Mouse (Mus musculus) adrenal gland, adult 8-10 months (tissue): Measurements from ENCODE around the gene Mamdc2. TPM values are rescaled to one million over a fixed set of nuclear protein-coding genes. Genes with fewer than 3 reads are reported as not detected.

Experiments used
- DNase-seq: peaks from one replicate; pipeline ENCODE4 v3.0.0; 2022
- total RNA-seq, 4 experiments: library from RNA; stranded (reverse); gene quantifications; 2 replicates each; pipeline ENCODE4 v1.2.4; 2022

Mamdc2 gene
- total RNA-seq, 4 experiments from 2014 or later = 2.4 to 3.5 (median 3.0) TPM

DNA sequence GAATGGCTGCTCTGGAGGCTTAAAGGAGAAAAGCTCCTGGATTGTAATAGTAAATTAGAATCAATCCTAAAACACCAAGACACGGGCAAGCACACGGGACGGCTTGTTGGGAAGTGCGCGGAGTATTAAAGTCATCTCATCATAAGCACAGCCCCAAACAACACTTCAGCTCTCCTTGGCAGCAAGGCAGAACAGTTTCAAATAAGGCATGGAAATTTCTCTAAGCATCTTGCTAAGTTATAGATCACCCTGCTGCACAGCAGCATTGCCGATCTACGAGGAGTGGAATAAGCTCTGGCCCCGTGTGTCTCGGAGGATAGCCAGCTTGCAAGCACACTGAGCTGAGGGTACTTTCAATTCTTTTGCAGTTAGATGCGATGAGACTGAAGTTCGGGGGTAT is 13.8 kb downstream of the Mamdc2 start:
- DNase-seq = no peak

DNA sequence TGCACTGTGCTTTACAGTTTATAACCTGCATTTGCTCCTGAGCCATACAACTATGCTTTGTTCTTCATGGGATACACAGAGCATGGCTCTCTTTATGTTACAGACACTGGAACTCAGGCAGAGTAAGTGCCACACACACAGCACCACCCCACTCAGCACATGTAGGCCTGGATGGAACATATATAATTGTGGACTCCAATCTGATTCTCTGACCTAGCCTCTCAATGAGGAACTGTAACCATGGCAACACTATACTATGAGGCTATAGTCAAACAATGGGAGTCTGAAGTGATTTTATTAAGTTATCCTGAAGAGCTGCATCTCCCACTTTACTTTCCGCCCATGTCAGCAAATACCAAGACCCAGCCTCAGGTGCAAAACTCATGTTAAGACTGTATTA is 30.6 kb downstream of the Mamdc2 start:
- DNase-seq = no peak

DNA sequence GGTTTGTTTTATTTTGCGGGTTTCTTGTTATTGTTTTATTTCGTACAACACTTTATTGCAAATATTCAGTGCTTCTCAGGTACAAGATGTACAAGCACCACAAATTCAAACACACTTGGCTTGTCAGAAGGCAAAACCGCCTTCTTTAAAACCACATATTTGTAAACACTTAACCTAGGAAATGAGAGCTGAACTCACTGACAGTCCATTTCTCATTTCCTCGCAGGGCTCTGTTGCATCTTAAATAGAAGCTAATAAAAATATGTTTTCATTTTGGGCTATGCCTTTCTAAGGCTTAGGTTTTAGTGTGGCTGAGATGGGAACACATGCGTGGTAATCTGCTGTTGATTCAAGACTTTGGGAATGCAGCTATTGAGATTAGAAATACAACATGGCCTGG is 37.4 kb downstream of the Mamdc2 start:
- no peak for DNase-seq

DNA sequence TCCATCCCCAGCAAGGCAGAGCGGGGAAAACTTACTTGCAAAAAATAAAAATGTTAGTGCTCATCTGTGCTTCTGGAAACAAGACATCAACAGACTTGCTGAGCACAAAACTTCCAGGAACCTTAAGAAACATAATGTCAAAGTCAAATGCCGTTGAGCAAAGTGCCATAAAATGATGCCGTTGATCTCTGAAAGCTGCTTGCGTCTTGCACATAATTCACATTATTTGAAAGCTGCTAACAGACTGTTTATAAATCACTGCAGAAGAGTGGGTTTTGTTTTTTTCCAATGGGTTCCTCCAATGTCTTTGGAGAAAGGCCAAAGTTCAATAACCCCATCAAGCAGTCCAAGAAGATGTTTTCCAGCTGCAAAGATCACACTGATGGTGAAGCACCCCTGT is 37.9 kb downstream of the Mamdc2 start:
- no peak for DNase-seq

DNA sequence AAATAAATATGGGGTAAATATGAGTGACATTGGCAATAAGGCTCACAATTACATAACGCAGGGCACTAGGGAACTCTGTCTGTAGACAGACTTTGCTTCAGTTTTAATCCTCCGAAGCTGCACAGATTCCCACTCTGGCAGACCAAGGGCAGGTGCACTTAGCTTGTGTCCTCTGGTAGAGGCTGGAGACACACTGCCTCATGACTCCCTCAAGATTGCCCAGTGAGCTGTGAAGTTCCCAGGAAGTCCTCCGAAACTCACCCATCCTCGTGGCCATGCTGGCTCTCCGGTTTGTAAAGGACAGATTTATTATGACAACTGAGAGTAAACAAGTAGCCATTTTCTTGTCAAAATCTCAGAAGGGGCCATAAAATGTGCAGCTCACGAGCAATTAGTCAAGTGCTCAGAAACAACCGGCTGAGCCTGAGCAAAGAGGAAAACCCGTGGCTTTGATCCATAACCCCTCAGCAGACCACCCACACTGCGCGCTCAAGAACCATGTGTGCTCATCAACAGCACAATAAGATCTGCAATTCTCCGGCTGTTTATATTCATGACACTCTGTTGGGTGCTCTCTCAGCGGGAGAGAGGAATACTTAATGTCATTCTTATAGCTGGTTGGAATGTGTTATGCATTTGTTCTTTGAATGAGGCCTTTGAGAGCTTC is 46.6 kb downstream of the Mamdc2 start:
- no peak for DNase-seq

DNA sequence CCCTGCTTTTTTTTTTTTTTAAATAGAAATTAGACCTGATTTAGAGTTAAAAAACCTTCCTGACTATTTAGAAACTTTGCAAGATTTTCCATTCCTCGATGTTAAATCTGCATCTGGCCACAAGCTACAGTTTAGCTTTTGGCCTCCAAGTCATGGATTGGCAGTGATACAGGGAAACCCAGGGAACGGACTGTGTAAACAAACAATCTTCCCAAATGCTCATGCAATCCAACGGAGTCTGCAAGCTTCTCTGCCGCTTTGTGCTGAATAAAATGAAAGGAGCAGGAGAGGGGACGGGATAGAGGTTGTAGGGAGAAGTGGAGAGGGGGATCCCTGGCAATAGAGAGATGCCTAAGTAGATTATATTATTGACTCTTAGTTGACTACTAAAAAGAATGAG is 47.8 kb downstream of the Mamdc2 start:
- peak; percentile 5 for DNase-seq

DNA sequence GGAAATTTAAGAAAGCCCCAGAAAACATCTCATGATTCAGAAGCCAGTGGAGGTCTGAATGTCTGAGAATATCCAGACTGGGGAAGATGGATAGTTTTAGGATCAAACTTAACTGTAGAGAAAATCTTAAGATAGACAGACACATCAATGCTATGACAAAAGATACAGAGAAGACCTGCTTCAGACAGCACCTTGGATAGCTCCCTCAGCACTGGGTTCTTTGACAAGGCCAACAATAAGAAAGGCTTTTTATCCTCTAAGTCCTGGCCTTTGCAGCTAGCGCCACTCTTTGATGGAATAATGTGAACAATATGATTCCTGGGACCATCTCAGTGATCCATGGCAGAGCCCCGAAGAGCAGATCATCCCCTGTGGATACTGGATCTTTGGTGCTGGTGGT is 52.3 kb downstream of the Mamdc2 start:
- no peak for DNase-seq

DNA sequence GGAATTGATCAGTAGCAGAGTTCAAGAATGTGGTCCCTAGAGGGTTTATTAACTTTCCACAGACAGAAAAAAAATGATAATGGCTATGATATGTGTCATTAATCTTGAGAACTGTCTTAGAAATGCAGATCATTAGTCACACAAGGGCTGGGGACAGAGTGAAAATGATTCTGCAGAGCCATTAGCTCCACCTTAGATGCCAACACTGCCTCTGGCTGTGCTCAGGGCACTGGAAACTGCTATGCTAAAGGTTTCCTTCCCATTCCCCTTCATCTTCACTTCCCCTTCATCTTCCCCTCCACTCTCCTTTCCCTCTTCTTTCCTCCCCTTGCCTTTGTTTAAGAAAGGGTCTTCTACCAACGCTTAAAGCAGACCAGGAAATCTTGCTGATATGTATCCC is 53.6 kb downstream of the Mamdc2 start:
- DNase-seq = no peak

DNA sequence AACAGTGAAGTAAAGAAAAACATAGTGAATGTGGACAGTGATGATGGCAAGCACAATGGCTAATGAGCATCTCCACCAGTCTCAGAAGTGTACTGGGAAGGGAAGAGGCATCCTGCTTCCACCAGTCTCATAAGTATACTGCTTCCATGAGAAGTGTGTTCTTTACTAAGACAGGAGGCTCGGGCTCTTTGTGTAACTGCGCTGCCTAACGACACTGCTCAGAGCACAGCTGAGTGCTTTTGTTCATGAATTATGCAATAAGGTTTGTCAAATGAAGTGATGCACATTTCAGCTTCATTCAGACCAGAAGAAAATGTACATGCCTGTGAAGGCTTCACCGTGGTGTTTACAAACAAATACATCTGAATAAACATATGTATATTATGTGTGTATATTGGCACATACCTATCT is 59.4 kb downstream of the Mamdc2 start:
- no peak for DNase-seq

DNA sequence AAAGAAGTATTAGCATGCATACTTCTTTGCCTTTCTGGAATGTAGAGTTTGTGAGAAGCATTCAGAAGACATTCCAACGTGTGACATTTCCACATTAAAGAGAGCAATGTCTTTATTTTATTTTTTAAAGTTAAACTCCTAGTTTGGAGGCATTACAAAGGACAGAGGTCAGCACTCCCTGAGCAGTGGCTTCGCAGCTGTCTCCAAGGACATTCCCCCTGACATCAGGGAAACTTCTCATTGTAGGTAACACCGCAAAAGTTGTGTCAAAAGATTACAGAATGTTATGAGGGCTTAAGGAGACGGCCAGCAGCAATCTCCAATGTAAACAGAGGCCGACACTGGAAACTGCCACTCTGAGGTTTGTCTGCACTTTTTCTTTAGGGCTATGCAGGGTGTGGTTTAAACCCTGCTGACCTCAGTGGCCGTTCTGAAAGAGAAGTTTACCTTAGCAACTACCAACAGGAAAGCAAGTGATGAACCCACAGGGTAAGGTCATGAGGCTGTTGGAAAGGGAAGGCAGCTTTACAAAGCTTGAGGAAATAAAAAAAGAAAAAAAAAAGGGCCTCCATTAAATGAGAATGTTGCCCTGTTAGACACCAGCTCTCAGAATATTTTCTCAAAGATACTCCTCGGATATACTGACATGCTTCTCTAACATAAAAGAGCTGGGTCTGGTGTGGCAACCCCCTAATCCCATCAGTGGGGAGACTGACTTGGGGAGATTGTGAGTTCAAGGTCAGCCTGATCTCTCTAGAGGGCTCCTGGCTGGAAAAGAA is 60.0 kb downstream of the Mamdc2 start:
- no peak for DNase-seq

DNA sequence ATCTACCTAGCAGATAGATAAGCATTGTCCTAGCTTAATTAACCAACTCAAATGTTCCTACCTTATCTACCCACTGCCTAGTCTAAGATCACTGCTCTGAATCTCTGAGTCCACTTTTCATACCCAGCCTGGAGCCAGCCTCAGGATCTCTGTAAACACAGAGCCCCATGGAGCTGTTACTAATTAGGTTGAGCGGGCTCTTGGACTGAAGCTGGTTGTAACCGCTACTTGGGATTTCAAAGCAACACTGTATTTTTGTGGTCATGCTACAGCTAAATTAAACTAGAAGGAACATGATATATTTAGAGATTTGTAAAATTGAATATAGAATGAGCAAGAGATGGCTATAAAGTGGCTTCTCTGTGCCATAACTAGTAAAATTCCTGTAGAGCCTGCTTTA is 65.8 kb downstream of the Mamdc2 start:
- no peak for DNase-seq

DNA sequence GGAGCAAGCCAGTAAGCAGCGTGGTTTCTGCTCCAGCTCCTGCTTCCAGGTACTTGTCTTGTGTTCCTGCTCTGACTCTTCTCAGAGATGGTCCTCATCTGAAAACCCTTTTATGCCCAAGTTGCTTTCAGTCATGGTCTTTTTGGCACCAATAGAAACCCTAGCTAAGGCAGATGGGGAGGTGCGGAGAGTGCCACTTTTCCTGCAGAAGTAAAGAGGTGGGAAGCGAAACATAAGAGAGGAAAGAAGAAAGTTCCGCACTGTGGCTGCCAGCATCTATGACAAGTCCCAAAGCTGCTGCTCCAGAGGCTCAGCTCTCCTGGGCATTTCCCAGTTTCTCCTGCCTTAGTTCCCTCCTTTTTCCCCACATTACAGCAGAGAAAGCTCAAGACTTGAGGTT is 67.3 kb downstream of the Mamdc2 start:
- DNase-seq = no peak

DNA sequence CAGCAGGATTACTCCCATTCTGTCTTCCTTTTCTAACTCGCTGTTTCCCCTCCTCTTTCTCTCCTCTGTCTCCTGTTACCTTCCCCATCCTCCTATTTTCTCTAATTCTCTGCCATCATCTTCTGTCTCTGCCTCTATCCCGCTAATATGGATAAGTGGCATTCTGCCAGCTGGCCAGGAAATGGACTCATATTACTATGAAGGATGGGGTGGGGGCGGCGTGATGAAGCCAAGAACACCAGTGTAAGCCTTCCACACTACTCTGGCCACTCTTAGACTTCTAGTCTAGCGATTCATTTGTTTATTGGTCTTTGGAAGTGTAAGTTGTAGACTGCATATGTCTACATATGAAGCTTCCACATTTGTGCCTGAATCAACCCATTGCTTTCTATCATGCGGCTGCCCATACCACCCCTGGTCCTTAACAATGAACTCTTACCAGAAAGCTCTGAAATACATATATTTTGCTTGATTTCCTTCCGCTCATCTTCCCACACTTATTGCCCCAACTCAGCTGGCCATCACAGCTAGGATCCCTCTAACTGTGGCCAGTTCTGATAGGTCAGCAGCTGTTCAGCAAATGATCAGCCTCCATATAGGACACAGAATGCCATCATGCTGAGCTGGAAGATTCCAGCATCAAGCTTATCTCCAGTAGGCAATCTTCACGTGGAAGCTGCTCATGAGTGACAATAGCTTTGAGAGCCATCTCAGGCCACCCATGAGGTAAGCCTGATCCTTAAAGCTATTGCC is 68.3 kb downstream of the Mamdc2 start:
- no peak for DNase-seq

DNA sequence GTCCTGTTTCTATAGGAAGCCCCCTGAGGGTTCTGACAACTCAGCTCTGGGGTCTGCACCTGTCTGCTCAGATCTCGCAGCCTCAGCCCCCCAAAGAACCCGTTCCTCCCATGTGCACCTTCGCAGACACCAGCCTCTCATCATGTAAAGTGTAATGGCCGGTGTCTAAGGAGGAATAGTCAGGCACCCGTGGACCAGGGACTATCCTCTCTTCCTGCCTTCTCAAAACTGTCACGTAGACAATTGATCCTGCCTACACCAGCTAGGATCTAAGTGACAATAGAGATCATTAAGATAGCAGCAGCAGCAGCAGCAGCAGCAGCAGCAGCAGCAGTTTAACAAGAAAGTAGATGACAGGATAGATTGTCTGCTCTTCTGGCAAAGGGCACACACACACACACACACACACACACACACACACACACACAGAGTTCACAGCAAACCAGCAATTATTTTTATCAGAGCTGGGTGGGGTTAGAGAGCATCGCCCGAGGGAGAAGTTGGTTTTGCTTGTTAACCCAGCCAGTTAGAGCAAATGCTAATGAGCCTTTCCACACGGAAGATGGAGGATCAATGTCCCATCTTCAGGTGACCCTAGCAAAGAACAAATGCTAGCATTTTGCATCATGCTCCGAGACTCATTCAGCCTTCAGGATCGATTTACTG is 71.6 kb downstream of the Mamdc2 start:
- no peak for DNase-seq

DNA sequence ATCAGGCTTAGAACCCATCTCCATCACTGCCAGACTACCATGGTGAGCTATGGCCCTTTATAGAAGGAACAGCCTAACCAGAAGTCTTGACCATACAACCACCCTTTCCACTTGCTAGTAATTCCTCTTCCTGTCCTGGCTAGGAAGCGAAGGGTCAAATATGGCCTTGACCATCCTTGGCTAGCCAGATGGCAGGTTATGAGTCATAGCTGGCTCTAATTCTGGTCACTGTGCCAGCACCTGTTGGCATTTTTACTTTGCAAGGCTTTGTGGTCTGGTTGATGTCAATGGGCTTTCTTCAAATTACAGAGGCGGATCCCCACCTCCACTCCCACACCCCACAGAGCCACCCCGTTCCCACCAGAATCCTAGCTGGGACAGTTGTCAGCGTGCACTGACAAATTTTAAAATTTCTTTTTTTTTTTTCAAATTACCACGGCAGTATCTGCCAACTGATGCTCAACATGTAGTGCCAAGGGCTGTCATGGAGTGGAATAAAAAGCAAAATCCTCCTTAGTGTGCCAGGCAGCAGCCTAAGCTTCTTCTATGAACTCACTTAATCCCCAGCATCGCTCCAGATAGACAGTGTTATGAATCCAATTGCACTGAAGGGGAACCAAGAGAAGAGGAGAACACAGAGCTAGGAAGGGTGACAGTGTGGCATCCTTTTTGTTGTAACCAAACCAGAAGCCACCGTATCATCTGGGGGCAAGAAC is 73.1 kb downstream of the Mamdc2 start:
- no peak for DNase-seq

DNA sequence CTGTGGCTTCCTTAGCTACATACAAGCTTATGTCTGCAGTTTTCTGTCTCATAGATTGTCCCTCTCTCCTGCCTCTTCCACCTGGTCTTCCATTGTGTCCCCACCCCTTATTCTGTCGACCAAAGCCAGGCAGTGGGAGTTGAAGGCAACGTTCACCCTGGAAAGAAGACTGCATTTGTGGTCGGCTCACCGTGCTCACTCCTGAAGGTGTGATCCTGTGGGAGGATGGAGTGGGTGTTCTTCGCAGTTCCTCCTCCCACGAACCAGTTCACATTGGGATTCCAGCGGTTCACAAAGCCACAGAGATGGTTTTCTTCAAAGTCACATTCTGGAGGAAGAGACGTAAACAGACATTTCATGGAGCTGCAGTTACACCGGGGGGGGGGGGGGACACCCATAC is 74.5 kb downstream of the Mamdc2 start:
- no peak for DNase-seq

DNA sequence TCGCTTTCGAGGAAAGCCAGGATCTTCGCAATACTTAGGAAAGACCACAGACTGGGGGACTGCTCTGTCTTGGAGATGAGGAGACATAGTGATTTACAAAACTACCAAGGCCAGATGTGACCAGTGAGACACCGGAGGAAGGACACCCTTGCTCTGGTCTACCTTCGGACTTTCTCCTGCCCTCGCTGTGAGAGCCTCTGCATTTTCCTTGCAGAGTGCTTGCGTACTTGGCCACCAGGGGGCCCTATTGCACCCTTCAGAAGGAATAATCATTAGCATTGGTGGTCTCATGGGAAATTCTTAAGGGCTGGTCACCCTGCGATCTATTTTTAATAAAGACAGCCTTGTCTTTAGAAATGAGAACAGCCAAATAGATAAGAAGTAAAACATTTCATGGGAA is 75.0 kb downstream of the Mamdc2 start:
- no peak for DNase-seq

DNA sequence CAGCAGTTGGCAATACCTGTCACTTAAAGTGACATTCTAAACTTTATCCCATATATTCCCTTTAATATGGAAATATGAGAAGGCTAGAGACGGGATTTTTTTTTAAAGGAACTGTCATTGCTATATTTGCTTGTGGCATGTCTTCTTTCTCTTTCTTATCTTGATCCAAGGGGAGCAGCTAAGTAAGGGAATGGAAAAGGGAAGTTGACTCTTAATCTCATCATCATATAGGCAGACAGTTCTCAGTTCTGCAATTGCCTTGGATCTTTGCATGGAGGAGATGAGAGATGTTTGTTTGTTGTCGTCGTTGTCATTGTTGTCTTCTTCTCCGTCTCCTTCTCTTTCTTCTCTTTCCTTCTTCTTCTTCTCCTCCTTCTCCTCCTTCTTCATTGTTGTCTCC is 79.0 kb downstream of the Mamdc2 start:
- DNase-seq = no peak

DNA sequence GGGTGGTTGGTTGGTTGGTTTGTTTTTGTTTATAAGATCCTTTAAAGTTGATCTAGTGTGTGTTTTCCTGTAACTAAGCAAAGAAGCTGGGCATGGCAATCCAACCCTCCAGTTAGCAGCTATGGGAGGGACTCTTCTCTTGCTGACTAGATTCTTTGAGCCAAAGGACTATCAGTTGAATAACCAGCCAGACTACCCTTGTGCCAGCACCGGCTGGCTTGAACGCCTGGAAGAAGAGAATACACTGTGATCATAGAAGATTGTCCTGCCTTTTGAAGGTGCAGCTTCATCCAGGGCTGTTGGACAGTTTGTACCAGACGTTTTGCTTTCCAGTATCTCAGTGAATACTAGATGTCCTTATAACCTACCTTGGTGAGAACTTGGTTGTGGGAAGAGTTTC is 86.2 kb downstream of the Mamdc2 start:
- no peak for DNase-seq

DNA sequence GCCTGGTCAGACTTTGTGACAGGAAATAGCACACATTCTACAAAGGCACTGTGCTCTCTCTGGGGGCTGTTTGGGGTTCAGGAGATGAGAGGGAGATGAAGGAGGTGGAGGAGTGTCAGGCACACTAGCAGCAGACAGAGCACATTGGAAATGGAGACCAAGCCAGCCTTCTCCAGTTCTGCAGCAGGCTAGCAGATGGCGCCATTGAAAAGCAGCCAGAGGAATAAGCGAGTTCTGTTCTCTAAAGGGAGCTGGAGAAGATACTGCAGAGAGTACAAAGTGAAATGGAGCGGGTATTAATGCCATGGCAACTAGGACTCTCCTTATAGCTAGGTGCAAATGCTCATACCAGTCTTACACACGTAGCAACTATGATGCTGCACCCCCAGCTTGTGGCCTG is 87.1 kb downstream of the Mamdc2 start:
- DNase-seq = no peak

DNA sequence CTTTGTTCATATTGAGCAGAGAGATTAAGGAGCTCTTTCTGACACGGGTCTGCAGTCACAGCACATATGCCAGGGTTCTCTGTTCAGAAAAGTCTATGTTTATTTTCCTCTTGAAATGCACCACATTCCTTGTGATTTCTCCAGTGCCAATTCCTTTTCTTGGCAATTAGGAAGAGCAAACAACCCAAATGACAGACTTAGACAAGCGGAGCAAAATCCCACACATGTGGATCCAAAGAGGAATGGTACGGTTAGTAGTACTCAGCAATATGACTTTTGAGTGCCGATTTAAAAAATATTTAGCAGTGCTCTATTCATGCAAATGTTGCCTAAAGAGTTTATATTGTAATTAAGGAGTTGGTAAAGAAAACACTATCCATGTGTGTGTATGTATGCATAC is 87.7 kb downstream of the Mamdc2 start:
- DNase-seq = no peak

DNA sequence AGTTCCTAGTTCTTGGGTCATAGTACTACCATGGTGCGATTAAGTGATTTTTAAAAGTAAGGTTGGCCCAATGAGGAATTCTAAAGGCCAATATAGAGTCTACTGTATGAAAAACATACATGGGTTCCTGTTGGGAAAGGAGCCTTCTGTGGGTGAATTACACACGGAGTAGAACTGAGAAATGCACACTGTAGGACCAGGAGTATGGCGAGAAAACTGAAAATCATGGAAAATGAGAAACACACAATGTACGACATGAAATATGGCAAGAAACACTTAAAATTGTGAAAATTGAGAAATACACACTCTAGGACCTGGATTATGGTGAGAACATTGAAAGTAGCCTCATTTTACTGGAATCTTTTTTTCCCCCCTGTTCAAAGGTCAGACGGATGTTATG is 91.0 kb downstream of the Mamdc2 start:
- no peak for DNase-seq

DNA sequence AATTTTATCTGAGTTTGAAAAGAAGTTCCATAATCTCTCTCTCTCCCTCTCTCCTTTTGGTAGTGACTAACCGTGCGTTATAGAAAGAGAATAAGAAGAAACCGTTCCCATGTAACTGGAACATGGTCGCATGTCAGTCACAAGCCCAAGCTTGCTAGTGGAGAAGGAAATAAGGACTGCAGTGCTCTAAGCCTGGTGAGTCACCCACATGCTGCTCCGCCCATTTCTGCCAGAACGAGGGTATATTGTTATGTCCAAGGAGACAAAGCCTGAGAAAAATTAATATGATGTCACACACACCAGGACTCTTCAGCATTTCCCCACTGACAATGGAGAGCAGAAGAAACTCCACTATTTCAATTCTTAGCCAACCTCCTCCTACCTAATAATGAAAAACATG is 93.5 kb downstream of the Mamdc2 start:
- no peak for DNase-seq
